Mouse (Mus musculus) CH12.LX (cell line): ENCODE measurements around the gene Rundc3a. TPM values are rescaled to one million over a fixed set of nuclear protein-coding genes. Genes with fewer than 3 reads are reported as not detected.
A peak's percentile ranks its signal among the peaks of the same experiment; 100 is the strongest.
"Not testable (repeated sequence)": the region's sequence is repeated elsewhere in the genome, so short reads cannot be mapped to it uniquely, and the experiment has no call there.

Experiments
- DNase-seq: peaks from one replicate; pipeline ENCODE4 v3.0.0-alpha.2; 2013; ENCODE audit errors: extremely low read depth
- H3K27ac ChIP-seq: 2 replicates; pipeline ENCODE4 v1.5.1; 2012; ENCODE audit warnings: low read depth, mild to moderate bottlenecking, control low read depth, moderate library complexity; ENCODE audit not compliant: insufficient read depth
- H3K27me3 ChIP-seq: replicated peaks from 2 replicates; pipeline ENCODE3; 2012; ENCODE audit warnings: inconsistent platforms
- H3K36me3 ChIP-seq, 2 experiments: replicated peaks in 1 of 2; 2 replicates each; pipeline versions ENCODE3 to v1.6.1; 2012; ENCODE audit warnings: inconsistent platforms in 1 of 2, low read length in 1 of 2, mild to moderate bottlenecking in 1 of 2, mixed read lengths in 1 of 2, moderate library complexity in 1 of 2; ENCODE audit not compliant: control insufficient read depth in 1 of 2, insufficient read depth in 1 of 2
- H3K4me1 ChIP-seq, 2 experiments: 2 replicates each; pipeline ENCODE4 v1.6.1; 2012; ENCODE audit warnings: inconsistent platforms in 1 of 2, moderate library complexity in 1 of 2; ENCODE audit not compliant: insufficient read depth in 2 of 2, control insufficient read depth in 1 of 2
- H3K4me2 ChIP-seq: 2 replicates; pipeline ENCODE4 v1.6.1; 2012; ENCODE audit warnings: low read depth, mild to moderate bottlenecking, control low read depth; ENCODE audit not compliant: poor library complexity, insufficient read depth, severe bottlenecking
- H3K4me3 ChIP-seq, 3 experiments: fragments of 150-350 bp in 1 of 3; sonication (generic) in 1 of 3; replicated peaks in 1 of 3; 2 replicates each; pipeline versions ENCODE3 to v1.5.1; 2011 to 2012; ENCODE audit warnings: low read depth in 2 of 3, low read length in 2 of 3, mild to moderate bottlenecking in 2 of 3, moderate library complexity in 2 of 3, control low read depth in 1 of 3, improper control_type of control experiment in 1 of 3, inconsistent platforms in 1 of 3, mixed read lengths in 1 of 3; ENCODE audit not compliant: poor library complexity in 1 of 3
- H3K79me2 ChIP-seq: replicated peaks from 2 replicates; pipeline ENCODE4 v1.6.1; 2012; ENCODE audit warnings: mild to moderate bottlenecking, moderate library complexity; ENCODE audit not compliant: control insufficient read depth, poor library complexity, insufficient read depth, severe bottlenecking; ENCODE audit errors: extremely low read depth
- H3K9ac ChIP-seq: 2 replicates; pipeline ENCODE4 v1.6.1; 2012; ENCODE audit warnings: low read depth, mild to moderate bottlenecking, control low read depth, moderate library complexity; ENCODE audit not compliant: insufficient read depth
- H3K9me3 ChIP-seq: replicated peaks from 2 replicates; pipeline ENCODE3; 2012; ENCODE audit warnings: low read length, inconsistent platforms, mixed read lengths
- CTCF ChIP-seq, 2 experiments: IDR thresholded peaks in 1 of 2; conservative IDR thresholded peaks in 1 of 2; 2 replicates each; pipeline ENCODE4 v1.5.1; 2011 to 2012; ENCODE audit warnings: low read depth in 2 of 2, low read length in 2 of 2, improper control_type of control experiment in 1 of 2, inconsistent platforms in 1 of 2, mild to moderate bottlenecking in 1 of 2, moderate library complexity in 1 of 2
- E2F4 ChIP-seq: IDR thresholded peaks from 2 replicates; pipeline ENCODE4 v1.6.1; 2011; ENCODE audit warnings: low read depth, low read length, improper control_type of control experiment; ENCODE audit not compliant: insufficient replicate concordance
- ELF1 ChIP-seq: IDR thresholded peaks from 2 replicates; pipeline ENCODE4 v1.6.1; 2014; ENCODE audit warnings: low read depth, mild to moderate bottlenecking, inconsistent platforms, low read length, improper control_type of control experiment
- EP300 ChIP-seq: IDR thresholded peaks from 2 replicates; pipeline ENCODE4 v1.6.1; 2011; ENCODE audit warnings: low read length, improper control_type of control experiment
- ETS1 ChIP-seq: conservative IDR thresholded peaks from 2 replicates; pipeline ENCODE4 v1.6.1; 2012; ENCODE audit warnings: low read depth, mild to moderate bottlenecking, inconsistent platforms, low read length, improper control_type of control experiment, moderate library complexity
- JUND ChIP-seq: conservative IDR thresholded peaks from 2 replicates; pipeline ENCODE4 v1.6.1; 2011; ENCODE audit warnings: low read depth, low read length, improper control_type of control experiment
- MAX ChIP-seq: IDR thresholded peaks from 2 replicates; pipeline ENCODE4 v1.6.1; 2011; ENCODE audit warnings: low read length, improper control_type of control experiment
- MEF2A ChIP-seq: IDR thresholded peaks from 2 replicates; pipeline ENCODE4 v1.6.1; 2014; ENCODE audit warnings: low read depth, mild to moderate bottlenecking, inconsistent platforms, low read length, improper control_type of control experiment, borderline replicate concordance
- MXI1 ChIP-seq: IDR thresholded peaks from 2 replicates; pipeline ENCODE4 v1.6.1; 2011; ENCODE audit warnings: mild to moderate bottlenecking, low read depth, low read length, improper control_type of control experiment
- MYC ChIP-seq: IDR thresholded peaks from 2 replicates; pipeline ENCODE4 v1.6.1; 2011; ENCODE audit warnings: low read depth, mild to moderate bottlenecking, improper control_type of control experiment, low read length
- NRF1 ChIP-seq: IDR thresholded peaks from 2 replicates; pipeline ENCODE4 v1.6.1; 2014; ENCODE audit warnings: low read depth, mild to moderate bottlenecking, inconsistent platforms, low read length, improper control_type of control experiment, moderate library complexity
- RAD21 ChIP-seq: IDR thresholded peaks from 2 replicates; pipeline ENCODE4 v1.6.1; 2011; ENCODE audit warnings: low read depth, mild to moderate bottlenecking, low read length, improper control_type of control experiment, moderate library complexity
- TBP ChIP-seq: conservative IDR thresholded peaks from 2 replicates; pipeline ENCODE4 v1.6.1; 2011; ENCODE audit warnings: low read depth, low read length, improper control_type of control experiment
- ZKSCAN1 ChIP-seq: IDR thresholded peaks from 2 replicates; pipeline ENCODE4 v1.6.1; 2012; ENCODE audit warnings: low read depth, inconsistent platforms, low read length, improper control_type of control experiment, borderline replicate concordance
- ZNF384 ChIP-seq: IDR thresholded peaks from 2 replicates; pipeline ENCODE4 v1.6.1; 2012; ENCODE audit warnings: low read depth, low read length, improper control_type of control experiment, inconsistent platforms
- dilution Hi-C: fragments of 300-500 bp; cut with MboI; formaldehyde crosslinking; loops from 2 replicates; pipeline ENCODE4 v1.14.3; 2020; ENCODE audit warnings: low sequenced_read_pairs; ENCODE audit not compliant: extremely low pct_unique_long_range_greater_than_20kb, extremely low pct_ligation_motif_present
- in situ Hi-C: fragments of 300-500 bp; cut with MboI; formaldehyde crosslinking; loops from 3 replicates; pipeline ENCODE4 v1.14.3; 2019; ENCODE audit warnings: low sequenced_read_pairs, low pct_ligation_motif_present, low pct_unique_long_range_greater_than_20kb, mixed read lengths
- polyA plus RNA-seq: library from polyadenylated mRNA; unstranded; fragments of >175 nt; gene quantifications from 2 replicates; pipeline ENCODE4 v1.2.1, GENCODE M21; 2012; ENCODE audit warnings: low read depth; ENCODE audit not compliant: insufficient read length
- total RNA-seq, 2 experiments: library from RNA; depleted of rRNA; stranded (reverse); fragments of 300-350 nt in 1 of 2; fragments of >200 nt in 1 of 2; gene quantifications; 2 replicates each; pipeline ENCODE4 v1.2.3; 2012 to 2014

Rundc3a gene
- total and polyA plus RNA-seq, 3 experiments = 1.4 to 16.3 (median 3.3) TPM

DNA sequence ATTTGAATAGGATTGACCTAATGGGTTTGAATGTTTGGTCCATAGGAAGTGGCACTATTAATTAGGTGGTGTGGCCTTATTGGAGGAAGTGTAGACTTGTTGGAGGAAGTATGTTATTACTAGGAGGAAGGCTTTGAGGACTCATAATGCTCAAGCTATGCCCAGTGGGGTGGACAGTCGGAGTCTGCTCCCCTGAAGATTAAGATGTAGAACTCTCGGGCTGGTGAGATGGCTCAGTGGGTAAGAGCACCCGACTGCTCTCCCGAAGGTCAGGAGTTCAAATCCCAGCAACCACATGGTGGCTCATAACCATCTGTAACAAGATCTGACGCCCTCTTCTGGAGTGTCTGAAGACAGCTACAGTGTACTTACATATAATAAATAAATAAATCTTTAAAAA lies 3.8 kb upstream of the Rundc3a start:
- peaks cover 26 to 42% of the 10 kb centered on the region in 2 experiments for H3K4me1 ChIP-seq
- peak; percentile 73; the same call in 1 of the 2 replicates for TF ChIP-seq TBP
- peak; percentile 54; the same call in 1 of the 2 replicates for TF ChIP-seq ZNF384
- TF ChIP-seq, all 38 proteins: peak for 2; not testable (repeated sequence) for 36
- H3K27ac ChIP-seq, in situ Hi-C loops, H3K4me3 ChIP-seq, DNase-seq, H3K4me2 ChIP-seq, H3K9me3 ChIP-seq, H3K9ac ChIP-seq, H3K79me2 ChIP-seq, H3K36me3 ChIP-seq, dilution Hi-C loops: not testable (repeated sequence)
- H3K27me3 ChIP-seq = peaks cover 42% of the 10 kb centered on the region

DNA sequence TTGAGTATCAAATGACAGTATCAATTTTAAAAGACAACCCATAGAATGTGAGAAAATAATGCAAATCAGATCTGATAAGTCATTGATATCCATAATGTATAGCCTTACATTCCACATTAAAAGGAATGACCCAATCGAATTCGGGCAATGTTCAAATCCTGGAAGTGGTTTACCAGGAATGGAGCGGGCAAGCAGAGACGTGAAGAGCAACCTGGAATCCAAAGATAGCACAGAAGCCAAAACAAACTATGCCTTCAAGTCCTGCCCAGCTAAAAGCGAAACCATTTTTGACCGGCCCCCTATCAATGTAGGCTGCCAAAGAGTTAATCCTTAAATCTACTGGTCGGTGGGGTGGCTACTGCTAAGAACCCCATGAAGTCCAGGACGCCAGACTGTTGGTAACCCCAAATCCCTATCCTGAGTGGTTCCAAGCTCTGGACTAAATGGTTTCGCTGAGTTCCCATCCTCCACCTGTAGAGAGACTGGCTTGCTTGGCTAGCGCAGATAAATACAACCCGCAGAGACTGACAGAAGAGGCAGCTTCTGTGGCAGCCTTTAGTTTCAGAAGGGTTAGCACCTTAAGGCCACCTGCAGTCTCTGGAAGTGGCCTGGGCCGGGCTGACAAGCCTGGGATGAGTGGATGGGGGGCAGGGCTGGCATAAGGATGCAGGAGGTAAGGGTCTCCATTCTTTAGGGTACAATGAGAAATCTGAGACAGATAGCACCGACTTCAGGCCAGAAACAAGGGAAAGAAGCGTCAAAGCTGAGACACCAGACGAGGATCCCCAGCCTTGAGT lies 564 bp upstream of the Rundc3a start:
- no peak for DNase-seq
- in situ Hi-C loops = no loop called here

DNA sequence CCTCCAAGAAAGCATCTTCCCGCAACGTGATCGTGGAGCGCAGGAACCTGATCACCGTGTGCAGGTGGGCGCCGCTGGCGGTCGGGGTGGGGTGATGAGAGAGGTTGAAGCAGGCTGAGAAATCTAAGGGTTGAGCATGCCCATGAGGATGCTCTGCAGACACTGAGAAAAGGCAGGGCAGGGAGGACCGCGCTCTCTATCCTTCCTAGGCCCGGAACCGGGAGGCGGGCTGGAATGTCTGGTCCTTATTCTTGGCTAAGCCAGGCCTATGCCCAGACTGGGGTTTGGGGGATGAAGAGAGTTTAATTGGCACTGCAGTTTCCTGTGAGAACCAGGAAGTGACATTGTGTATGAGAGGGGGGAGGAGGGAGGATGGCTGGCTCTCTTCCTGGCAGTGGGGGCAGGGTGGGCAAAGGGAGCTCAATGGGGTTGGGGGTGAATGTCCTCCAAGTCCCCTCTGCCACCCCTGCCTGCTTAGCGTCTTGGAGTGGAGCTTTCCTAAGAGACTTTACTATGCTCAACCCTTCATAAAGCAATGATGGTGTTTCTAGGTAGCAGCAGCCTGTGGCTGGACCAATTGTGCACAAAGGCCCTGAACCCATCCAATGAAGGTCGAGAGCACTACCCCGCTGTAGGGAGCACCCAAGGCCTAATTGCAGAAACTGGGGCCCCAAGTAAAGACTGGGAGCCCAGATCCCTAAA lies 667 bp downstream of the Rundc3a start:
- H3K79me2 ChIP-seq = no peaks in the 10 kb centered on the region
- H3K36me3 ChIP-seq = no peaks in the 10 kb centered on the region
- no peak for TF ChIP-seq JUND
- TF ChIP-seq ELF1 = peak; percentile 75
- no peak for TF ChIP-seq MYC
- peak; percentile 45; the same call in 1 of the 2 replicates for TF ChIP-seq NRF1
- TF ChIP-seq, all 38 proteins: peak for 2
- peak overlapping the region in 2 of 3 experiments; percentile 12 to 67 for H3K4me3 ChIP-seq
- no peak for DNase-seq
- dilution Hi-C loops = no loop called here
- no peak overlapping the region for H3K27ac ChIP-seq
- no peaks in the 10 kb centered on the region for H3K9me3 ChIP-seq
- peaks cover 13 to 18% of the 10 kb centered on the region in 2 experiments; a peak in 3 of 4 replicates for H3K4me1 ChIP-seq
- in situ Hi-C loops = no loop called here
- peak overlapping the region; percentile 89 for H3K4me2 ChIP-seq
- peak overlapping the region; percentile 46 for H3K9ac ChIP-seq
- H3K27me3 ChIP-seq = peaks cover 65% of the 10 kb centered on the region

More for the DNA sequence above, 564 bp upstream of the Rundc3a start:
- no peak for TF ChIP-seq RAD21
- TF ChIP-seq MEF2A = 0 out of 2 replicates have a peak, but pooled peaks have one; percentile 22
- peak; percentile 13; the same call in 1 of the 2 replicates for TF ChIP-seq EP300
- TF ChIP-seq MAX = peak; percentile 6; the same call in 1 of the 2 replicates
- TF ChIP-seq MXI1 = no peak
- TF ChIP-seq ETS1 = no peak; the same call in 1 of the 2 replicates
- TF ChIP-seq CTCF (conservative IDR thresholded peaks at IDR 0.05 in 1 of 2, IDR thresholded peaks at IDR 0.05 in 1 of 2; ENCODE audit: low read depth in 2 of 2, low read length in 2 of 2) = no peak
- TF ChIP-seq ZKSCAN1 = no peak
- no peak for TF ChIP-seq E2F4
- no peak for TF ChIP-seq JUND
- TF ChIP-seq NRF1 = no peak
- H3K4me3 ChIP-seq = peak overlapping the region in 2 of 3 experiments; percentile 34 to 55
- dilution Hi-C loops = no loop called here
- no peaks in the 10 kb centered on the region for H3K36me3 ChIP-seq
- no peaks in the 10 kb centered on the region for H3K79me2 ChIP-seq
- peak overlapping the region; percentile 95 for H3K4me2 ChIP-seq
- H3K9ac ChIP-seq = peak overlapping the region; percentile 50
- peaks cover 65% of the 10 kb centered on the region for H3K27me3 ChIP-seq
- H3K9me3 ChIP-seq = no peaks in the 10 kb centered on the region
- H3K4me1 ChIP-seq = peaks cover 13 to 18% of the 10 kb centered on the region in 2 experiments; a peak in 3 of 4 replicates
- H3K27ac ChIP-seq = peak overlapping the region; percentile 58
